Mouse (Mus musculus) lung, postnatal 0 days (tissue): ENCODE data around the gene 9030025P20Rik.
"Not testable (repeated sequence)": the region's sequence is repeated elsewhere in the genome, so short reads cannot be mapped to it uniquely, and the experiment has no call there.

ENCODE experiments used
- CTCF ChIP-seq: IDR thresholded peaks from 2 replicates; pipeline ENCODE4 v1.5.1; 2016; ENCODE audit warnings: antibody characterized with exemption, mild to moderate bottlenecking
- EP300 ChIP-seq: IDR thresholded peaks from 2 replicates; pipeline ENCODE4 v1.6.1; 2016; ENCODE audit warnings: antibody characterized with exemption, mild to moderate bottlenecking, control low read depth

DNA sequence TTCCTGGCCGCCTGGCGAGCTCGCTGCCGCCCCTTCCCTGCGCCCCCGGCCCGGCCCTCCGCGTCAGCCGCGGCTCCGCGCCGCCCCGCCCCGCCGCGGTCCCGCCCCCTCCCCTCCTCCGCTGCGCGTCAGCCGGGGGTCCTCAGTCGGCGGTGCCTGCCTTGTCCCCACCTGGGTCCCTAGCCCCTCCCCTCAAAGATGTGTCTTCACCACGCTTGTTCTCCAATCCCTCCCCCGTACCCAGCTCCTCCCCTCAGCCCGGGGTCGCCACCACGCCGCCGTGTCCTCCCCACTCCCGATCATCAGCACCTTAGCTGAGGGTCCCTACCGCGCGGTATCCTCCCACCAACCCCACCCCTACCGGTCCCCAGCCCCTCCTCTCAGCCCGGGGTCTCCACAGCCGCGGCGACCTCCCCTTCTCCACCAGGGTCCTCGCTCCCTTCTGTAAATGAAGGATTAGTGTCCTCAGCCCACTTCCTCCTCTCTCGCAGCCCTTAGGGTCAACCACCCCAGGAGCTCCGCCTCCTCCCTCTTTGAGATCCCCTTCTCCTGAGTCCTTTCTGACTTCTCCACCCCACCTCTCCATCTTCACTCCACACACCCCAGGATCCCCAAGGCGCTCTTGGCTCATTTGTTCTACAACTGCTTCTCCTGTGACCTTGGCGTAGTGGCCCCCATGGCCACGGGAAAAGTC is 15.0 kb downstream of the 9030025P20Rik start:
- TF ChIP-seq CTCF, EP300: not testable (repeated sequence)
